Mouse (Mus musculus) c-Kit-positive CD71-negative TER-119-negative erythroid progenitor cells, embryonic 14.5 days (primary cell): ENCODE measurements around the gene Ell3.
"Not testable (repeated sequence)": the region's sequence is repeated elsewhere in the genome, so short reads cannot be mapped to it uniquely, and the experiment has no call there.

Source experiments
- DNase-seq: peaks from one replicate; pipeline ENCODE4 v3.0.0-alpha.2; 2013; ENCODE audit warnings: low read depth

The Ell3 gene

DNA sequence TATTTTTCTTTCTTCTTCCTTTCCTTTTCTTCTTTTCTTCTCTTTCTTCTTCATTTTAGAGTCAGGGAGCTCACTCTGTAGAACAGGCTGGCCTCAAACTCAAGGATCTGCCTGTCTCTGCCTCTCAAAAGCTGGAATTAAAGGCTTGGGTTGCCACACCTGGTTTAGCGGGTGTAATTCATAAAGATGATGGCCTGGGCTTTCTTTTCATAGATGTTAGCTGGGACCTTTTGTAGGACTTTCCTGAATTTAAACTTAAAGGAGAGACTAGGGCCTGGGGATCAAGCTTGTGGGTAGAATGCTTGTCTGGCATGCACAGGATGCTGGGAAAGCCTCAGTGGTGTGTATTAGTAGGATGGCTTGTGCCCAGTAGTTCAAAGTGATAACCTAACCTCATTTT is at the start of gene Ell3:
TSS of gene Ell3 (minus strand) at position 101 of the 400 bp plus-strand sequence.
- no peak for DNase-seq

DNA sequence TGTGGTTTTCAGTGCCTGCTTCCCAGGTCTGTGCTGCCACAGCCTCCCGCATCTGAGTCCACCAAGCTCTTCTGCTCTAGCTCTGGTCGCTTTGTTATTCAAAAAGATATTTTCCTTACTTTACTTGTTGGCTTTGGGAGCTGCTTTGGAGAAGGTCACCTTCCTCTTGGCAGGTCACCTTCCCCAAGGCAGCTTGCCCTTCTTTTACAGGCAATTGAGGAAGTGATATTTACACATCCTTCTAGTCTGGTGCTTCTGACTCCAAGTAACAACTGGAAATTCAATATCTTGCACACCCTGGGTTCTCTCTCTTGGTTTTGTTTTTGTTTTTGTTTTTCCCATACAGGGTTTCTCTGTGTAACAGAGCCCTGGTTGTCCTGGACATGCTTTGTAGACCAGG is 40.3 kb upstream of the Ell3 start:
- DNase-seq: not testable (repeated sequence)

DNA sequence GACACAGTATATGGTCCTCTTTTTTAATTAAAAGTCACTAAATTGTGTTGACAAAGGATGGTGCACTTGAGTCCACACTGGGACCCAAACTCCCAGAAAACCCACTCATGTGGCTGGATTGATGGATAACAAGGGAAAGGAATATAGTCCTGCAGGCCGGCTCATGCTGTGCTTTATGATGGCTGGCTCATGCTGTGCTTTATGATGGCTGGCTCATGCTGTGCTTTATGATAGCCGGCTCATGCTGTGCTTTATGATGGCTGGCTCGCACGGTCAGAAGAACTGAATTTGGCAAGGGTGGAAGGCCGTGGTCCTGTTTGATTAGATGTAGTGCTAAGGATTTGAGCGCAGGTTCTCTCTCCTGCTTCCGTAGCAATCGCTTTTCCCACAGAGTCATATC is 39.5 kb upstream of the Ell3 start:
- DNase-seq: no peak

DNA sequence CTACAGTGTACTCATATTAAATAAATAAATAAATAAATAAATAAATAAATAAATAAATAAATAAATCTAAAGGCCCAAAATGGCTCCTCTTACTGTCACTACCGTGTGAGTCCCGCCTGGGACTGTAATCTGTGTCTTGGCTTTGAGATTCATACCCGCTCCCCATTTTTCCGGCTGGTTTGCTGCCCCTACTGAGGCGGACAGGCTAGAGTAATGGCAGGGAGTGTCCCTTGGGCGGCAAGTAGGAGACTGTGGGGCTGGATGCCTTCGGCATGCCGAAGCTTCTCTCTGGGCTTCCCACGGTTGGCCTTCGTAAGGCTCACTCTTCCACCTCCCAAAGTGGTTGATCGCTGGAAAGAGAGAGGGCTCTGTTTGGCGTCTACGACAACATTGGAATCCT is 36.8 kb upstream of the Ell3 start:
- not testable (repeated sequence) for DNase-seq

DNA sequence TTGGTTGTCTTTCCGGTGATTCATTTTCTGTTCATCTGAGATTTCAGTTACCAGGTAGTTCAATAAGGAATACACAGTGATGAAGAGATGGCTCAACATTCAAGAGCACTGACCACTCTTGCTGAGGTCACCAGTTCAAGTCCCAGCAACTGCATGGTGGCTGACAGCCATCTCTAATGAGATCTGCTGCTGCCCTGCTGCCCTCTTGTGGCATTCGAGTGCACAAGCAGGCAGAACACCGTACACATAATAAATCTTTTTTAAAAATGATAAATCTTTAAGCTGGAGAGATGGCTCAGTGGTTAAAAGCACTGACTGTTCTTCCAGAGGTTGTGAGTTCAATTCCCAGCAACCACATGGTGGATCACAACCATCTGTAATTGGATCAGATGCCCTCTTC is 36.4 kb upstream of the Ell3 start:
- no peak for DNase-seq

DNA sequence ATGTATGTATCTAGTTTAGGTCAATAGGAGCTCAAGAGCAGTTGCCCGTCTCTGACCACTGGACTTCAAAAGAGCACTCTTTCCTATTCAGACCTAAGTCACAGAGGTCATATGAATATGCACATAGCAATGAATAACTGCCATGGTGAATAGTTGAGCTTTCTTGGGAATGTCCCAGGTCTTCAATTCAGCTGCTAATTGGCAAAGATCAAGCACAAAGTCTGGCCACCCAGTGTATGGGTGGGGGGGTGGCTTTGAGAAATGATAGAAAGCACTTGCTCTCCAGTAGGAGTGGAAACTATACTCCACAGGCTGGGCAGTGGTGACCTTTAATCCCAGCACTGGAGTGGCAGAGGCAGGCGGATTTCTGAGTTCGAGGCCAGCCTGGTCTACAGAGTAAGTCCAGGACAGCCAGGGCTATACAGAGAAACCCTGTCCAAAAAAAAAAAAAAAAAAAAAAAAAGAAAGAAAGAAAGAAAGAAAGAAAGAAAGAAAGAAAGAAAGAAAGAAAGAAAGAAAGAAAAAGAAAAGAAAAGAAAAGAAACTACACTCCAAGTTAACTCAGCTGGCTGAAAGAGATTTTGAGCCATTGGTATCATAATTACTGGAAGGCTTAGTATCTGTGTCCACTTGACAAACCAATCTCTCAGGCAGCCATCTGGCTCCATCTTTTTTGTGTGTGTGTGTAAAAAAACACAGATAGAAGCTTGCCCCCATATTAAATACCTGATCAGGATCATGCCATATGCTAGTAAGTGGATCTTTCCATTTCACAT is 33.6 kb upstream of the Ell3 start:
- no peak for DNase-seq

DNA sequence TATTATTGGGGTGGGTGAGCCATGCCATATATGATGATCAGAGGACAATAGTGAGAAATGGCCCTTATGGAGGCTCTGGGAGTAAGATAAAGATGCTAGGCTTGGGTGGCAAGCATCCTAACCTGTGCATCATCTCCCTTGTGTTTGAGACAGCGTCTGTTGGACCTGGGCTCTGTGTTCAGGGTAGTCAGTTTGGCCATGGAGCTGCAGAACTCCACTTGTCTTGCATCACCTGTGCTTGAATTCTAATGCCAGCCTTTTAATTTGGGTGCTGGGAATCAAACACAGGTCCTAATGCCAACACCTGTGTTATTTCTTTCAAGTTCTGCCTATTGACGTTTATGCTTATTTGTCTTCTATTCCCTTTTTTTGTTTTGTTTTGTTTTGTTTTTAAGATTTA is 31.2 kb upstream of the Ell3 start:
- not testable (repeated sequence) for DNase-seq

DNA sequence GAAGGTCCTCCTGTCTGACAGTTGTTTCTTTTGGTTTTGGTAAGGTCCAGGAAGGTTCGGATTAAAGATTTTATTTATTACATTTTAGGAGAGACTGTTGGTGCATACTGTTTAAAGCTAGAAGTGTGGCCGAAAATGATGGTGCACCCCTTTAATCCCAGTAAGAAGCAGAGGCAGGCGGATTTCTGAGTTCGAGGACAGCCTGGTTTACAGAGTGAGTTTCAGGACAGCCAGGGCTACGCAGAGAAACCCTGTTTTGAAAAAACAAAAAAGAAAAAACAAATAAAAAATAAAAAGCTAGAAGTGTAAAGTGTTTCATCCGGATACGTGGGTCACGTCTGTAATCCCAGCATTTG is 30.1 kb upstream of the Ell3 start:
- DNase-seq: no peak

DNA sequence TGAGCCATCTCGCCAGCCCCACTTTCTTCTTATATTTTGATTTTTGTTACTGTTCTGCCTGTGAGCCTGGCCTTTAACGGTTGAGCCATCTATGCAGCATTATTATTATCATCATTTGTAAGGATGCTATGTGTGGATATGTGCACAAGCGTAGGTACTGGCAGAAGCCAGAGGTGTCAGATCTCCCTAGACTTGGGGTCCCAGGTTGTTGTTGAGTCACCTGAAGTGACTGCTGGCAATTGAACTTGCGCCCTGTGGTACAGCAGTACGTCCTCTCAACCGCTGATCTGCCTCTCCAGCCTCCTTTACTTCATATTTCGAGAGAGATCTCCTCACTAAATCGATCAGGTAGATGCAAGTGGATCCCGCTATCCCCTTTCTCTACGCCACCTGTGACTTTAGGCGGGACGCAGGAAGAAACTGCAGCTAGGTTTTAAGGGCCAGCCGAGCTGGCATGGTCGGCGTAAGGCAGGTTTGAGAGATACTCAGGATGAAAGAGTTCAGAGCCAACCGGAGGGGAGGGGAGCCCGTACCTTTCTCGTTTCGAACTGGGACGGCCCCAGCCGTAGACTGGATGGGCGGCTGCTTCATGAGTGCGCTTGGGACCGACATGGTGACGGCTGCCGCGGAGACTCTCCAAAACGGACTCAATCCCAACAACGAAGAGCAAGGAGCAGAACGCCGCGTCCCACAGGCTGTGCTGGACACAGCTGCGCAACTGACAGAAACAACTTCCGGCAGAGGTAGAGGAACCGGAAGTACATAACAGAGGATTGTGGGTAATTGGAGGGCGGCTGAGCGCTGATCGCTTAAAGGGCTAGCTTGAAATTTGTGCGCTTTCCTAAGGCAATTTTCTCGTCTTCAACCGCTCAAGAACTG is 29.5 kb upstream of the Ell3 start, which contains the start of gene Mfap1b:
TSS of gene Mfap1b (minus strand) at position 767 of the 879 bp plus-strand sequence.
- peak; percentile 83 for DNase-seq

DNA sequence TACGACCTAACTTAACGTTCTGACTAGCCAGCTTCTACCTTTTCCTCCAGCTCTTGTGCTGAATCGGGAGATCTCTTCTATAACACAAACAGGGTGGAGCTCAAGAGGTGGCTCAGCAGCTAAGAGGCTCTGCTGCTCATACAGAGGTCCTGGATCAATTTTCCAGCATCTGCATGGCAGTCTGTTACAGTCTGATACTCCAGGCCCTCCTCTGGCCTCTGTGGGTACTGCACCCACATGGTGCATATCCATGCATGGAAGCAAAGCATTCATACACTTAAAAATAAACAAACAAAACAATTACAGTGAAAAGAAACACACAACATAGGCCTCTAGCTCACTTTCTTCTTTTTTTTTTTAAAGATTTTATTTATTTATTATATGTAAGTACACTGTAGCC is 28.7 kb upstream of the Ell3 start:
- not testable (repeated sequence) for DNase-seq

DNA sequence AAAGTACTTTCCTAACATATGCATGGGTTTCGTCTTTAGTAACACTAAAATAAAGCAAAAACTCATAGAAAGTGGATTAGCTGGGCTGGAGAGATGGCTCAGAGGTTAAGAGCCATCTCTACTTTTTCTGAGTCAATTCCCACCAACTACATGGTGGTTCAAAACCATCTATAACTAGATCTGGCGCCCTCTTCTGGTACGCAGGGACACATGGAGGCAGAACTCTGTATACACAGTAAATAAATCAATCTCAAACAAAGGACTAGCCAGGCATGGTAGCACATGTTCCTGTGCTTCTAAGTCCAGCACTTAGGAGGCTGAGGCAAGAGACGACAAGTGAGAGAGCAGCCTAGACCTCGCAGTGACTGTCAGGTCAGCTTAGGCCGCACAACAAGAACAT is 24.9 kb upstream of the Ell3 start:
- not testable (repeated sequence) for DNase-seq

DNA sequence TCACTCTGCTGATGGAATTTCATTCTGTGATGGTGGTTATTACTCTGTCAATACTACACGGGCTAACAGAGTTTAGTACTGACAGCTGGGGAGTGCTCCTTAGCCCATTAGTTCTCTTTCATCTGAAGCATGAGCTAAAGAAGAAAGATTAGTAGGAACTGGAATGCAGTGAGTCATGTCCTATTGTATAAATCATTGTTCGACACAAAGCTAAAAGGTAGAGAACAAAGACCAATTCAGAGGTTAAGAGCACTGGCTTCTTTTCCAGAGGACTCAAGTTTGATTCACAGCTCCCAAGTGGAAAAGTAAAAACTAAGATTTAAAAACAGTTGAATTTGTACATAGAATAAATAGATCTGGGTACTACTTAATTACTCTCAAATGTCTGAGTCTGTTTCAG is 16.0 kb upstream of the Ell3 start:
- DNase-seq: no peak

DNA sequence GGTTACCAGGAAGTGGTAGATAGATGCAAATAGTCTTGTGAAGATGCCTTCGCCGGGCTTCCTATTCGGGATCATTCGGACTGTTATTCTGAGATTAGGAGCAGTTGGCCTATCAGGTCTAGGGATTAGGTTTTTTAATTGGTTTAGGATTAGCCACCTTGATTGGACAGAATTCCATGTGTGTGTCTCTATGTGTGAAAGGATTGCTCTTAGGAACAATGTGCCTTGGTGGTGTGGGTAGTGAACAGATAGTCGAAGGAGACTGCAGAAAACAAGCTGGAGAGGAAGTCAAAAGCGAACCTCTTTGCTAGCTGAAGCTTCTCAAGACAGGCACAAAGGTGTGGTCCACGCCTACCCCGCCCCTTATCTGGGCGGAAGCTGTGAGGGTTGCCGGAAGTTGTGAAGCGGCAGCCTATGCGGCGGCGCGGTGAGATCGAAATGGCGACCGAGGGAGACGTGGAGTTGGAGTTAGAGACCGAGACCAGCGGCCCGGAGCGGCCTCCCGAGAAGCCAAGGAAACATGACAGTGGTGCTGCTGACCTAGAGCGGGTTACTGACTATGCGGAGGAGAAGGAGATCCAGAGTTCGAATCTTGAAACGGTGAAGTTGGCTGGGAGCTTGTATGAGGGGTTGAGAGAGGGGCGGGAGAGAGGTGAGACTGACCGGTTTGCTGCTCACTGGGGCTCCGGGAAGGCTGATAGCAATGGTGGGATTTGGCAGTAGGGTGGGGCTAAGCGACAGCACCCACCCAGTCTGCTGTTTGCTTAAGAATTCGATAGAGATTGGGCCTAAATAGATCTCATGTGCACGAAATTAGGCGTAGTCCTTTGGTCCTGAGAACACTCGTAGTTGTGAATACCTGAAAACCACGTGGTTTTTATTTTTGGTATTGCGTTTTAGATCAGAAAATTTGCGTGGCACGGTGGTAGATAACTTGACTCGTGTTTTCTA is 12.9 kb upstream of the Ell3 start, which contains the start of gene Serinc4:
TSS of gene Serinc4 (minus strand) at position 90 of the 951 bp plus-strand sequence.
- DNase-seq: peak; percentile 83

DNA sequence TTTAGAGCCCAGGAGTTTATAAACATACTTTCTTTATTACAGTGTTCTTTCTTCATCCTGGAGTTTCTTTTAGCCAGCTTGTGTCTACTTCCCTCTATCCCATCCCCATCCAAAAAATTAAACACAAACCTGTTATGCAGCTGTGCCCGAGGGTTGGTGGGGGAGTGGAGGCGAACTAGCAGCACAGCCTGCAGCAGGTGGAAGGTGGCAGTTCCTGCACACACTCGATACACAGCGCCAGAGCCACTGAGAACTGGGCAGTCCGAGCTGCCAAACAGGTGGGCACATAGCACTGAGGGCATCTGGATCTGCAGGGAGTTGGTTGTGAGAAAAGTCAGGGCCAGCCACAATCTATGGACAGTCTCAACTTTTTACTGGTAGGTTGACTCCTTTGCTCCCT is 11.5 kb upstream of the Ell3 start:
- no peak for DNase-seq

DNA sequence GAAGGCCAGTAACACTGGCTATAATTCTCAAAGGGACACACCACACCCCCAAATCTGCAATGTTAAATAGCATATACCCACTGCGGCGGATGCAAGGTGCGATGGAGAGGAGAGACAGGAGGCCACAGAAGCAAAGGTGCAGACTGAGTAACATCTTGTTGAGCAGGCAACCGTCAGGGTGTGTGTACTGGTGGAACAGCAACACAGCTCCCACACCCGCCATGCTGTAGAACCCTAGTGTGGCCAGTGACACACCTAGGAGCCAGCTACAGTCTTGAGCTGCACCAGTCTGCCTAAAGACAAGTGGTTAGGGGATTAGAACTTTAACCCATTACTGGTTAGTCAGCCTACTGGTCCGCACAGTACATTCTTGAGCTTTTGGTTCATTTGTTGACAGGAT is 9.8 kb upstream of the Ell3 start:
- DNase-seq: no peak

DNA sequence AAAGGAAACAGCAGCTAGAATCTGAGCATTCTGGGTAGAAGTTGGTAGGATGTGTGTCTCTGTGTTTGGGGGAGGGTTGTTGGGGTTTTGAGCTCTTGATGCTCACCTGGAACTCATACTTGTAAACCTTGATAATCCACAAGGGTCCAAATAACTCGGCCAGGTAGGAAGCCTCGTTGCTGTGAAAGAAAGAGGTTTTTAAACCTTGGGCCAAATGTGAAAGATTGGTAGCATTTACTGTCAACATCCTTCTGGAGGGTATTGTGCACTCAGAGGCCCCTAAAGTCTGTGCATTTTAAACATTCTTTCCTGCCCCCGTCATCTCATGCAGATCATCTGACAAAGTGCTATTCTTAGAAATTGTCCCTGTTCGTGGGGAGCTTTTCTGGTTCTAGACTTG is 8.9 kb upstream of the Ell3 start, which contains the start of gene Hypk:
TSS of gene Hypk (plus strand) at position 301 of the 400 bp plus-strand sequence.
- DNase-seq: no peak

DNA sequence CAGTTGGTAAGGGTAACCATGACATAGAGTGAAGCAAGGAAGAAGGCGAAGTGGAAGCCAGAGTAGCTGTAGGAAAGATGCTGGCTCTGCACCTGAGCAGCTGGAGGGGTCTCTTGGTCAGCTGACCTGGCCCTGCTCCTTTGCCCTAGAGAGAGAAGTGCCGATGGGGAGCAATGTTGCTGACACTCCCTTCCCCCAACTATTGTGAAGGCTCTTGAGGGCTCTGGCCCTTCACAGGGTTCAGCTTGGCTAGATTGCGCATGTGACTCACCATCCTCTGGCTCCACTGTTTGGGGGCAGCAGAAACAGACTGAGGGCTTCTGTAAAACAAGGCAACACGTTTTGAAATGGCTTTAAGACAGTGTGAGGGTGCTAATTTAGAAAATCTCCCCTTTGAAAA is 8.3 kb upstream of the Ell3 start:
- DNase-seq: no peak

DNA sequence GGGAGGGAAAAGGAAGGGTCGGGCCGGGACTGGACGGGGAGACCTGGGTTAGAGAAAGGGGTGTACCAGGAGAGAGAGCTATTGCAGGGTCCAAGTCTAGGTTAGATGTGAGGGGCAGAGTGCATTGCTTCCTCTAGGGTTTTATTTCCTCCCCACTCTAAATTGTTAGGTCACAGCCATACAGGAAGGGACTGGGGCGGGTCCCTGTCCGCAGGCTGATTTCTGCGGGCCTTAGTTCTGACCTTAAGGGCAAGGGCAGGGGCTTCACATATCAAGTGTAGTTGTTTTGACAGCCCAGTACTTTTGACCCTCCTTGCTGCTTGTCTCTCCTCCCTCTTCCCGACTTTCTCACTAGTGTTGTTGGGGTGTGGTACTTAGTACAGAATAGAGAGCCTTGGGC is 6.0 kb upstream of the Ell3 start:
- no peak for DNase-seq

DNA sequence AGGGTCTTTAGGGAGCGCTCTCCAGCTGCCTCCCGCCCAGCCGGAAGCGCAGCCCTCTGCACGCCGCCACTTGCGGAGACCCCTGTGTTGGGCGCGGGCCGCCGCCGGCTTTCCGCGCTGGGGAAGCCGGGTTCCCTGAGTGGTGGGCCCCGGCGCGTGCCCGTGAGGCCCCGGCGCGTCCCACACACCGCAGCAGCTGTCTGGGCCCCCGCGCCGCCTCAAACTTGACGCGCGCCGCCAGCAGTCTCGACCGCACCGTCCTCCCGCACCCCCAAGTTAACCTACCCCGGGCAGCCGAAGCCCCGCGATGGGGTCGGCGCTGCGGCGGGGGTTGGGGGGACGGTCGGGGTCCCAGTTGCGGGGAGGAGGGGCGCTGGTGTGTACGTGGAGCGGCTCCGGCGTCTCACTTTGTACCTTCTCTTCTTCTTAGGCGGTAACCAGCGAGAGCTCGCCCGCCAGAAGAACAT is 5.5 kb upstream of the Ell3 start:
- DNase-seq: no peak

DNA sequence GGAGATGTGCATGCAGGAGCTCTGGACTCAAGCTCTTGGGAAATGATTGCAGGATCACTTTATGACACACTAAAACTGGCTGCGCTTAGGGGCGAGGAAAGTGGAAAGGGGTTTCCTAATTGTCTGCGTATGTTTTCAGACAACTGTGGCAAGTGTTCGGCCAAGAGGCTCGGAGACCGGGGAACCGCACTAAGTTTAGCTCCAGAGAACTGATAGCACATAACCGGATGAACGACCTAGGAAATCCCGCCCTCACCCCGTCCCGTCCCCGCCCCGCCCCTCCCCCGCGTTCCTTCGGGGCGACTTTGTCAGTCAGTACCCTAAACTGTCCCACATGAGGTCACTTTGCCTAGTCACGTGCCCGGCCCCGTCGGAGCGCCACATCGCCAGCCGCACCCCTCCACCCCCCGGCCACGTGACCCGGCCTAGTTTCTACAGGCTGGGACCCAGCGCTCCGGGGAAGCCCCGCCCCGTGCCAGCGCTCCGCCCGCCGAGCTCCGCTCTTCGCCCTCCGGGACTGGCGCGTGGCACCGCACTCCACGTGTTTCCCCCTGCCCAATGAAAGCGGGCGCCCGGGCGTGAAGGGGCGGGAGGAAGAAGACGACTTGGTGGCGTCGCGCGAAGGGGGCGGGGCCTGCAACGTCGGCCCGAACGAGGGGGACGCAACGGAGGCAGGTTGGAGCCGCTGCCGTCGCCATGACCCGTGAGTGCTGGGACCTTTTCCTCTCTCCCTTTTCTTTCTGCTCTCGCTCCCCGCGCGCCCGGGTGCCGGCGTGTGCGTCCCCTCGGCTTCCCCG is 4.9 kb upstream of the Ell3 start, which contains the start of gene Serf2:
TSS of gene Serf2 (plus strand) at position 457 of the 797 bp plus-strand sequence.
- DNase-seq: peak; percentile 99

DNA sequence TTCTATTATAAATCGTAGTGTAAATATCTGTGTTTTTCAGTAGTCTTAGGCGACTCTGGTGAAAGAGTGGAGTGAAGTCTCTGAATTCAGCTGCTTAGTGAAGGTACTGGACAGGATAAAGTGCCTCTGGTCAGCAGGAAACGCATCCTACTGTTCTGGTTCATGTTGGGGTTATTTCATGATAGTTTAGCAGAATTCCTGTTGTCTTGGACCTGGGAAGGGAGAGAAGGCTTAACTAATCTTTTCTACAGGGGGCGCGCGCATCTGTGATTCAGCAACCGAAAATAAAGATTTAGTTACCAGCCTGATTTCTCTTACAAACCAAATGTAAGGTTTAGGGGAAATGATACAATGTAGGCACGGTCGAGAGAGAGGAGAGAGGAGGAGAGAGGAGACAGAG is 4.1 kb upstream of the Ell3 start:
- no peak for DNase-seq
